Mouse (Mus musculus): ENCODE results near the gene Arpc4. TPM values are rescaled to one million over a fixed set of nuclear protein-coding genes. Genes with fewer than 3 reads are reported as not detected.
"Not testable (repeated sequence)": the region's sequence is repeated elsewhere in the genome, so short reads cannot be mapped to it uniquely, and the experiment has no call there.

Gene Arpc4
- total RNA-seq (2015; ENCODE audit: low replicate concordance) (44.5 and 54.8 TPM in 2 replicates), total RNA-seq (2017; ENCODE audit: low replicate concordance) (81.5 and 100 TPM in 2 replicates)

GRCm38 (mm10) chr6:113377496-113378385 is at the start of gene Arpc4, which contains the start of gene Tada3:
Gene Arpc4, plus strand, starts transcription at chr6:113378115.
Gene Tada3, minus strand, starts transcription at chr6:113377883.
- ATAC-seq (replicated peaks; ENCODE audit: low FRiP score, poor library complexity, severe bottlenecking), result peak; percentile 85

- ATAC-seq (replicated peaks; ENCODE audit: low FRiP score, poor library complexity, severe bottlenecking), result no peak
Observed at GRCm38 (mm10) chr6:113329396-113329795, 48.5 kb upstream of the Arpc4 start.

- no peak for ATAC-seq (replicated peaks; ENCODE audit: low FRiP score, poor library complexity, severe bottlenecking)
Observed at GRCm38 (mm10) chr6:113330547-113330946, 47.4 kb upstream of the Arpc4 start.

DNA sequence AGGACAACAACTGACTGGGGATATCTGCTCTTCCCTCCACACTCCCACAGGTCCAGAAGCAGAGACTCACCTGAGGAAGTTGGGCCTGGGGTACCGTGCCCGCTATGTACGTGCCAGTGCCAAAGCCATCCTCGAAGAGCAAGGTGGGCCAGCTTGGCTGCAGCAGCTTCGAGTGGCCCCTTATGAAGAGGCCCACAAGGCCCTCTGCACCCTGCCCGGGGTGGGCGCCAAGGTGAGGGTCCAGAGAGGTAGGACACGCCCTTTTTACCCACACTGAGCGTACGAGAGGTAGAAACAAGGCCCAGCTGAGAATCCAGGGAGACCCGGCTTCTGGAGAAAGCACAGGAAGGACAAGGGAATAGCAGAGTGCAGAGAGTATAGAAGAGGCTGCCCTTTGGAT is 46.2 kb upstream of the Arpc4 start:
- no peak for ATAC-seq (replicated peaks; ENCODE audit: low FRiP score, poor library complexity, severe bottlenecking)

GRCm38 (mm10) chr6:113332734-113333133 is 45.2 kb upstream of the Arpc4 start:
- not testable (repeated sequence) for ATAC-seq (replicated peaks; ENCODE audit: low FRiP score, poor library complexity, severe bottlenecking)

GRCm38 (mm10) chr6:113333137-113333950 is 44.6 kb upstream of the Arpc4 start:
- no peak for ATAC-seq (replicated peaks; ENCODE audit: low FRiP score, poor library complexity, severe bottlenecking)

DNA sequence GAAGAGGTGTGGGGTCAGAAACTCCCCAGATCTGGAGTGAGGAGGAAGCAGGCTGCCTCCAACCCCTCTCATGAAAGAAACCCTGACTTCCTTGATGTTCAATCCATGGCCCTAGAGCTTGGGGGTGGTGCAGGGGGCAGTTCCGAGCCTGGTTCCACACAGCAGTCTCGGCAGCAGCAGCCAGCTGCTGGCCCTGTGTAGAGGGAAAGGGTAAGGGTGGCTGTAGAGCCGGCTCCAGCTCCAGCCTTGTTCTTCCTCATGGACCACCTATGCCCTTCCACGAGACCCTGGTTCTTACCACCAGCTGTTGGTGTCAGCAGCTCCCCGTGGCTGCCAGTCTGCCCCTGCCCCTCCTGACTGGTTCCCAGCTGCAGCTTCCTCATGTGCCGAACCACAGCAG is 43.7 kb upstream of the Arpc4 start:
- ATAC-seq (replicated peaks; ENCODE audit: low FRiP score, poor library complexity, severe bottlenecking), result no peak

DNA sequence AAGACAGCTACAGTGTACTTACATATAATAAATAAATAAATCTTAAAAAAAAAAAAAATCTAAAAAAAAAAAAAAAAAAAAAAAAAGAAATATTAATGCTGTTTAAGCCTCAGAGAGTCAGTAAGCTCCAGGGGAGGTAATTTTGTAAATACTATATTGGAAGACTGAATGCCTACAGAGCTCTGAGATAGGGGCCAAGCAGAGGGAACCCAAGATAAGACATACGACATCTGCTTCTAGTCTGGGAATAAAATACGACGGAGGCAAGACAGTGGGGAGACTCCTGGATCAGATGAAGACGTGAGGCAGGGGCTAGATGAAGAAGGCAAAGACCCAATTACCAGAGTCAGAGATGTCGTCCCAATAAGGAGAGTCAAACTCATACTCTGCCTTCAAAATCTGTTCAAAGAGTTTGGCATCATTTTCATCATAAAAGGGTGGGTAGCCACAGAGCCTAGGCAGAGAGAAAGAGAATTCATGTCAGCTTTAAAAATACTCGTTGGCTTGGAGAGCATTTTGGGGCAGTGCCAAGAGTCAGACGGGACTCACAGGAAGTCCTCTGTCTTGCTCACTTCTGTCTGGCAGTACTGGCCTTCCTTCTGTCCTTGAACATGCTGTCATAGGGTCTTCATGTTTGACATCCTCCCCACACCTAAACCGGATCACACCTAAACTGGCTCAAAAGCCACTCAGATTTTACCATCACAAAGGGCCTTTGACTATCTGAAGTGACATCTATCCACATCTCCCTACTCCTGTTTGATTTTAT is 40.9 kb upstream of the Arpc4 start:
- ATAC-seq (replicated peaks; ENCODE audit: low FRiP score, poor library complexity, severe bottlenecking), result no peak

DNA sequence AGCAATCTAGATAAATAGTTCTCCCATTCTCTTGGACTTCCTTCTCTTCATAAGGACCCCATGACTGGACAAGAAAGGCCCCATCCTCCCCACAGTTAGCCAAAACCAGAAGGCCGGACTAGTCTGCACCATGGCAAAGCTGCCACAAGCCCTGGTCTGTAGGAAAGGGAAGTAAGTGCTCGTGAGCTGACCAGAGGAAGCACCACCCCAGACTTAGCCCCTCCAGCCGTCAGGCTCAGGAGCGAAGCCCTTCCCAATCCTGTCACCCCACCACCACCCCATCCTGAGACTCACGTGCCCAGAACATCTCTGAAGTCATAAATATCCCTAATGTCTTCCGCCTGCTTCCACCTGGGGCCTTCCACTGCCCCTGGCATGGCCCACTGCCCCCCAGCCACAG is 36.3 kb upstream of the Arpc4 start:
- ATAC-seq (replicated peaks; ENCODE audit: low FRiP score, poor library complexity, severe bottlenecking), result no peak

- ATAC-seq (replicated peaks; ENCODE audit: low FRiP score, poor library complexity, severe bottlenecking), result no peak
Observed at GRCm38 (mm10) chr6:113342297-113342696, 35.6 kb upstream of the Arpc4 start.

DNA sequence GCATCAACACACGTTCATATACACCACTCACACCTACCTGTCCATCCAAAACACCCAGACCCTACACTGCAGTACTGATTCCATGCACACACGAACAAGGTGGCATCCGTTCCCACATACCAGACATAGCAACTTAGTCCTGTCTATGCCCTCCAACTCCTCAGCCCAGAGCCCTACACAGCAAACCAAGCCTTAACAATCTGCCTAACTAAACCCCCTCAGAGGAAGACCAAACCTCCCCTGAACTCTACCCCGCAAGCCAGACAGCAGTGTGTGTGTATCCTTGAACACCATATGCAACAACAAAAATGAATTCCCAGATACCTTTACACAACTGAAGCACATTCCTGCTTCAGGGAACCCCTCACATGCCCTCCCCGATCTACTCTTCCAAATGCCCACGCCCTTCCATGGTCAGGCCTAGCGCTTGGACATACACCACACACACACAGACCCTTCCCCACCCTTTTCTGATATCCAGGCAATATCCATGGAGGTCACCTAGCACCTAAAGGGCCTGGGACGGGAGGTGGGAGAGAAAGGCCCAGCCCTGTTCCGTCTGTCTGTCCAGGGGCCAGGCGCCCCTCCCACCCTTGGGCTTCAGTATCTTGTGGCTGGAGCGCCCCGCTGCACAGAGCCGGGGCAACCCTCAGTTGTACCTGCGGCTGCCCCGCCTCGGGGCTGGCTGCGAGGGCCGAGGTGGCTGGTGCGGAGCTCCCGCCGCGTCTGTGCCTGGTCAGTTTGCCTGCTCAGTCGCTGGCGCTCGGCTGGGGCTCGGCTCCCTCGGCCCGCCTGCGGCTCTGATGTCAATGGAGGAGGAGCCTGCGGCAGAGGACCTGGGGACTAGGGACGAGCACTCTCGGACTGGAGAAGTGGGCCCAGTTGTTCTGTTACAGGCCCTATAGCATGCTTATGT is 34.5 kb upstream of the Arpc4 start, which contains the start of gene Camk1:
Gene Camk1, minus strand, starts transcription at position 808 of the 916 bp plus-strand sequence.
- ATAC-seq (replicated peaks; ENCODE audit: low FRiP score, poor library complexity, severe bottlenecking), result peak; percentile 31; the same call in 1 of the 2 replicates

- no peak for ATAC-seq (replicated peaks; ENCODE audit: low FRiP score, poor library complexity, severe bottlenecking)
Observed at GRCm38 (mm10) chr6:113344321-113344720, 33.6 kb upstream of the Arpc4 start.

GRCm38 (mm10) chr6:113346897-113347296 is 31.0 kb upstream of the Arpc4 start:
- no peak for ATAC-seq (replicated peaks; ENCODE audit: low FRiP score, poor library complexity, severe bottlenecking)

GRCm38 (mm10) chr6:113350538-113350937 is 27.4 kb upstream of the Arpc4 start:
- ATAC-seq (replicated peaks; ENCODE audit: low FRiP score, poor library complexity, severe bottlenecking), result no peak

DNA sequence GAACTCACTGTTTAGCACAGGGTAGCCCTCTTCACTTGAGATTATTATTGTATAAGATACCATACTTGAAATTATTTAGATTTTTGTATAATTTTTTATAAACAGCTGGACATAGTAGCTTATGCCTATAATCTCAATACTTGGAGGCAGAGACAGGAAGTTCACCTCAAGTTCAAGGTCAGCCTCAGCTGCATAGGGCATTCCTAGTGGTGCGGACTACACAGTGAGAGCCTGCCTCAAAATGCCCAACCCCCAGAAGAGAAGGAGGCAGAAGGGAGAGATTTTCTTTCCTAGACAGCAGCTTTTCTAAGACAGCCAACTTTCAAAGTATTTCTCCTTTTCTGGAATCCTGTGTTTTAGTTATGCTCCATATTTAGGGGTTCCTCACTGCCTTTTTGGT is 26.8 kb upstream of the Arpc4 start:
- no peak for ATAC-seq (replicated peaks; ENCODE audit: low FRiP score, poor library complexity, severe bottlenecking)

- no peak for ATAC-seq (replicated peaks; ENCODE audit: low FRiP score, poor library complexity, severe bottlenecking)
Observed at GRCm38 (mm10) chr6:113351653-113352052, 26.3 kb upstream of the Arpc4 start.

GRCm38 (mm10) chr6:113352820-113353219 is 25.1 kb upstream of the Arpc4 start:
- ATAC-seq (replicated peaks; ENCODE audit: low FRiP score, poor library complexity, severe bottlenecking), result no peak

GRCm38 (mm10) chr6:113353696-113354095 is 24.2 kb upstream of the Arpc4 start:
- ATAC-seq (replicated peaks; ENCODE audit: low FRiP score, poor library complexity, severe bottlenecking), result no peak

DNA sequence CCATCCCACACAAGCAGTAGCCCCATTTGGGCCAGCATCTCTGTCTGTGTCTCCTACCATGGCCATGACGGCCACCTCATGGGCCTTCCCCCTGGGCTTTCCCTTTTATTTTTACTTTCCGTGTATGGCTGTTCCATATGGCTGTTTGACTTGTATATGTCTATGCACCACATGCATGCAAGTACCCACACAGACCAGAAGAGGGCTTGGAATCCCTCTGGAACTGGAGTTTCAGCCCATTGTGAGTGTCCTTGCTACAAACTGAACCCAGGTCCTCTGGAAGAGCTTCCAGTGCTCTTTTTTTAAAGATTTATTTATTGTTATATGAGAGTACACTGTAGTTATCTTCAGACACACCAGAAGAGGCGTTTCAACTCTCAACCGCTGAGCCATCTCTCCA is 16.4 kb upstream of the Arpc4 start:
- no peak for ATAC-seq (replicated peaks; ENCODE audit: low FRiP score, poor library complexity, severe bottlenecking)
